8 mouse cellular contexts compared by ENCODE assay signal in the genomic region with DNA sequence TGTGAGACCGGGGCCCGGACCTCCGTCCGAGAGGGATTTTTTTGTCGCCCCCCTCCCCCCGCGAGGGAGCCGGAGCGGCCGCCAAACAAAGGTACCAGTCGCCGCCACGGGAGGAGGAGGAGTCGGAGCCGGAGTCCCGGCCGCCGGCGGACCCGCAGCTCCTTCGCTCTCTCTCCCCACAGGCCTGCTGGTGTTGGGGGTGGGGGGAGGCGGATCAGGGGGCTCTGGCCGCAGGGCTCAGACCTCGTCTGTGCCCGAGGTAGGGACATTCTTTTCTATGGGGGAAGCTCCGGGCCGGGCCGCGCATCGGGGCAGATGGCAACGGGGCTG. TPM values are rescaled to one million over a fixed set of nuclear protein-coding genes. Genes with fewer than 3 reads are reported as not detected.
A peak's percentile ranks its signal among the peaks of the same experiment; 100 is the strongest.
DNase-seq lines count a peak whose midpoint lies in the region; ATAC-seq and TF ChIP-seq lines count a peak whose summit lies in the region.

No protein-coding gene starts in this region.

- H3K4me1 ChIP-seq in heart, embryonic 11.5 days (ENCODE audit: control insufficient read depth, insufficient read depth, low read length): peaks cover 3% of the 10 kb centered on the region
- no peaks in the 10 kb centered on the region for H3K4me1 ChIP-seq in ES-Bruce4 (ENCODE audit: control insufficient read depth, insufficient read depth, low read length)
- H3K4me1 ChIP-seq in forebrain, embryonic 15.5 days: peaks cover 40% of the 10 kb centered on the region

- no peaks in the 10 kb centered on the region for H3K27me3 ChIP-seq in heart, embryonic 11.5 days (ENCODE audit: control insufficient read depth, insufficient read depth, low read length)
- H3K27me3 ChIP-seq in ES-Bruce4 (ENCODE audit: control insufficient read depth, insufficient read depth, low read length, poor library complexity, severe bottlenecking): no peaks in the 10 kb centered on the region
- no peaks in the 10 kb centered on the region for H3K27me3 ChIP-seq in forebrain, embryonic 15.5 days

- no peak for TF ChIP-seq POLR2A in ES-Bruce4 (IDR thresholded peaks at IDR 0.05; ENCODE audit: insufficient read depth, low read length)

- H3K36me3 ChIP-seq in heart, embryonic 11.5 days (ENCODE audit: control insufficient read depth, insufficient read depth, low read length): no peaks in the 10 kb centered on the region
- H3K36me3 ChIP-seq in ES-Bruce4 (ENCODE audit: control insufficient read depth, insufficient read depth, low read length, poor library complexity, severe bottlenecking): peaks cover 5% of the 10 kb centered on the region
- 0 out of 2 replicates have a peak, but pooled peaks cover 7% of the 10 kb centered on the region for H3K36me3 ChIP-seq in forebrain, embryonic 15.5 days
- no peaks in the 10 kb centered on the region for H3K36me3 ChIP-seq in macrophage (ENCODE audit: inconsistent target)

- TF ChIP-seq CTCF in ES-Bruce4 (IDR thresholded peaks at IDR 0.05; ENCODE audit: low read depth, low read length): no peak

- H3K27ac ChIP-seq in heart, embryonic 11.5 days (ENCODE audit: low read depth, low read length): peak overlapping the region; percentile 97
- H3K27ac ChIP-seq in ES-Bruce4 (ENCODE audit: insufficient read depth, low read length) (peak overlapping the region; percentile 78), macrophage (no peak overlapping the region)
- H3K27ac ChIP-seq in forebrain, embryonic 15.5 days (replicated peaks): peak overlapping the region; percentile 97

- H3K4me3 ChIP-seq in heart, embryonic 11.5 days (ENCODE audit: low read depth, low read length): peak overlapping the region; percentile 93
- H3K4me3 ChIP-seq in ES-Bruce4 (ENCODE audit: low read depth, low read length) (peak overlapping the region; percentile 80), macrophage (ENCODE audit: inconsistent target) (peak overlapping the region; percentile 31)
- H3K4me3 ChIP-seq in forebrain, embryonic 15.5 days: peak overlapping the region; percentile 78

- H3K9ac ChIP-seq in heart, embryonic 11.5 days (ENCODE audit: low read depth, low read length): peak overlapping the region; percentile 99
- H3K9ac ChIP-seq in ES-Bruce4 (ENCODE audit: low read depth, poor library complexity, severe bottlenecking): peak overlapping the region; percentile 99
- peak overlapping the region; percentile 92 for H3K9ac ChIP-seq in forebrain, embryonic 15.5 days (replicated peaks)

- peaks cover 79% of the 10 kb centered on the region for H3K79me2 ChIP-seq in macrophage (ENCODE audit: inconsistent target)

- WGBS in heart, embryonic 11.5 days (ENCODE audit: insufficient replicate concordance): under 1% methylated on average over 23 of the region's 31 CpGs
- WGBS in forebrain, embryonic 15.5 days: 0% methylated on average over 17 of the region's 31 CpGs
- 2% methylated on average over 19 of the region's 31 CpGs for WGBS in macrophage (ENCODE audit: missing documents)

- ATAC-seq in heart, embryonic 11.5 days (replicated peaks; ENCODE audit: insufficient number of reproducible peaks, low FRiP score, low TSS enrichment): peak; percentile 26
- peak; percentile 36; the same call in 1 of the 2 replicates for ATAC-seq in forebrain, embryonic 15.5 days (replicated peaks)

- TF ChIP-seq EP300 in ES-Bruce4 (IDR thresholded peaks at IDR 0.05; ENCODE audit: insufficient read depth, low read depth, low read length): no peak

- H3K9me3 ChIP-seq in heart, embryonic 11.5 days (replicated peaks; ENCODE audit: control insufficient read depth, low read length): no peaks in the 10 kb centered on the region
- H3K9me3 ChIP-seq in ES-Bruce4 (replicated peaks; ENCODE audit: control insufficient read depth, insufficient read depth, low read length, poor library complexity, severe bottlenecking): no peaks in the 10 kb centered on the region
- no peaks in the 10 kb centered on the region for H3K9me3 ChIP-seq in forebrain, embryonic 15.5 days

- peak overlapping the region; percentile 82 for H3K4me2 ChIP-seq in heart, embryonic 11.5 days
- peak overlapping the region; percentile 64 for H3K4me2 ChIP-seq in forebrain, embryonic 15.5 days (replicated peaks)

- DNase-seq in heart, postnatal 4 days: no peak
- no peak for DNase-seq in gastrocnemius, postnatal 4 days (ENCODE audit: low spot score in 2 of 2)
- no peak for DNase-seq in c-Kit-positive CD71-positive TER-119-positive erythroid progenitor cells, embryonic 14.5 days (ENCODE audit: low spot score)
- DNase-seq in thymus, postnatal 0 days (ENCODE audit: low spot score): no peak

RNA-seq across cellular contexts. Expression of gene Ggps1, which starts 0.6 kb away (rescaled TPM):
- 41.8 and 49.2 TPM in 2 replicates for polyA plus RNA-seq in heart, embryonic 11.5 days (2014; fragmentation: Nextera tagmentation; extraction: Ambion mirVana)
- total RNA-seq in heart, postnatal 4 days (2021): 10 to 100 TPM; 30.4 to 33.3 TPM
- 60.1 and 64.7 TPM in 2 replicates for polyA plus RNA-seq in ES-Bruce4 (2011; ENCODE audit: insufficient read depth, insufficient read length, low read depth, missing spikeins)
- 72.7 and 76.1 TPM in 2 replicates for polyA plus RNA-seq in forebrain, embryonic 15.5 days (2015; fragmentation: Nextera tagmentation; extraction: Ambion mirVana)
- total RNA-seq in macrophage (2018; cell fraction: chromatin; rRNA removed): 10 to 100 TPM in 25 of 26 experiments, 1 to 10 TPM in 1; 9.5 to 32.9 (median 18.0) TPM
- 10 to 100 TPM; 13.7 to 25.3 (median 20.6) TPM for total RNA-seq in macrophage (2018; cell fraction: cytosol; rRNA removed)
- total RNA-seq in macrophage (2018; cell fraction: nucleus; rRNA removed): 10 to 100 TPM; 14.1 to 43.1 (median 21.8) TPM
- 14.6 to 19.9 TPM (median 19.6 TPM) in 3 replicates for polyA plus RNA-seq in macrophage (2018)
- total RNA-seq in gastrocnemius, postnatal 4 days (2021): 10 to 100 TPM; 24.1 to 29.7 TPM
- polyA plus RNA-seq in thymus, postnatal 0 days (2015; fragmentation: Nextera tagmentation; extraction: Ambion mirVana): 55.0 and 60.3 TPM in 2 replicates

RNA-seq across cellular contexts. Expression of gene Arid4b, which starts 0.9 kb away (rescaled TPM):
- 42.7 and 53.2 TPM in 2 replicates for polyA plus RNA-seq in heart, embryonic 11.5 days (2014; fragmentation: Nextera tagmentation; extraction: Ambion mirVana)
- total RNA-seq in heart, postnatal 4 days (2021): 10 to 100 TPM; 26.7 to 31.9 TPM
- 49.3 and 49.6 TPM in 2 replicates for polyA plus RNA-seq in ES-Bruce4 (2011; ENCODE audit: insufficient read depth, insufficient read length, low read depth, missing spikeins)
- 102 TPM in 2 replicates for polyA plus RNA-seq in forebrain, embryonic 15.5 days (2015; fragmentation: Nextera tagmentation; extraction: Ambion mirVana)
- 100 to 1,000 TPM; 103 to 190 (median 160) TPM for total RNA-seq in macrophage (2018; cell fraction: chromatin; rRNA removed)
- total RNA-seq in macrophage (2018; cell fraction: cytosol; rRNA removed): 10 to 100 TPM; 11.2 to 23.0 (median 17.7) TPM
- 100 to 1,000 TPM in 7 of 26 experiments, 10 to 100 TPM in 19; 47.5 to 112 (median 73.9) TPM for total RNA-seq in macrophage (2018; cell fraction: nucleus; rRNA removed)
- polyA plus RNA-seq in macrophage (2018): 10.8 to 17.8 TPM (median 15.1 TPM) in 3 replicates
- total RNA-seq in gastrocnemius, postnatal 4 days (2021): 10 to 100 TPM; 25.9 to 29.2 TPM
- 55.5 and 75.2 TPM in 2 replicates for polyA plus RNA-seq in thymus, postnatal 0 days (2015; fragmentation: Nextera tagmentation; extraction: Ambion mirVana)

RNA-seq across cellular contexts. Expression of gene Tbce, which starts 24.5 kb away (rescaled TPM):
- 41.7 and 42.9 TPM in 2 replicates for polyA plus RNA-seq in heart, embryonic 11.5 days (2014; fragmentation: Nextera tagmentation; extraction: Ambion mirVana)
- total RNA-seq in heart, postnatal 4 days (2021): 10 to 100 TPM; 29.1 to 30.1 TPM
- polyA plus RNA-seq in ES-Bruce4 (2011; ENCODE audit: insufficient read depth, insufficient read length, low read depth, missing spikeins) (65.8 and 75.1 TPM in 2 replicates), macrophage (2018) (22.6 to 29.9 TPM (median 27.4 TPM) in 3 replicates)
- 100 and 101 TPM in 2 replicates for polyA plus RNA-seq in forebrain, embryonic 15.5 days (2015; fragmentation: Nextera tagmentation; extraction: Ambion mirVana)
- total RNA-seq in macrophage (2018; cell fraction: chromatin; rRNA removed): 100 to 1,000 TPM; 143 to 293 (median 240) TPM
- 10 to 100 TPM; 13.4 to 29.0 (median 17.2) TPM for total RNA-seq in macrophage (2018; cell fraction: cytosol; rRNA removed)
- 100 to 1,000 TPM in 23 of 26 experiments, 10 to 100 TPM in 3; 74.4 to 188 (median 135) TPM for total RNA-seq in macrophage (2018; cell fraction: nucleus; rRNA removed)
- 10 to 100 TPM; 29.4 to 31.1 TPM for total RNA-seq in gastrocnemius, postnatal 4 days (2021)
- 54.5 and 58.9 TPM in 2 replicates for polyA plus RNA-seq in thymus, postnatal 0 days (2015; fragmentation: Nextera tagmentation; extraction: Ambion mirVana)

Comparison
In these comparisons a context has a peak if more than half of its experiments do, and no peak if none do; other contexts are left out.
1. H3K4me3 ChIP-seq: peak in every context shown above with its lines; median percentile 93 in heart, embryonic 11.5 days; 80 in ES-Bruce4; 78 in forebrain, embryonic 15.5 days; 31 in macrophage.